Mouse (Mus musculus): ENCODE measurements at regions not wholly inside any gene's neighbourhood (a gene's known extent, or its start where the extent isn't known, plus 50 kb on each side); places are given as distances from the start of the nearest gene placed in this dataset.

DNA sequence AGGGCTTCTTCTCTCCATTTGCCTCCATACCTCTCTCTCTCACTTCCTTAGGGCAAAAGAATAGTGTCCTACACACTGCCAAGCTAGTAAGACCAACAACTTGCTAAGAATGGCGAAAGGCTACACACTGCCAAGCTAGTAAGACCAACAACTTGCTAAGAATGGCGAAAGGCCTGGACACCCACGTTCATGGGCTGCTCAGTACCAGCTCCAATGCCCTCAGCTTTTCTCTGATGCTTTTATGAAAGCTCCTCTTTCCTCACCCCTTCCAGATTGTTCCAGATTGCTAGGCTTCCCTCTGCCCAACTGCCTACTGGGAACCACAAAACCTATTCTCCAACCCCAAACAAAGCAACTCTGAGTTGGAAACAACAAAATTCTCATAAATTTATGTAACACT is 194.1 kb upstream of the Mkln1 start:
- DNase-seq, result no peak

DNA sequence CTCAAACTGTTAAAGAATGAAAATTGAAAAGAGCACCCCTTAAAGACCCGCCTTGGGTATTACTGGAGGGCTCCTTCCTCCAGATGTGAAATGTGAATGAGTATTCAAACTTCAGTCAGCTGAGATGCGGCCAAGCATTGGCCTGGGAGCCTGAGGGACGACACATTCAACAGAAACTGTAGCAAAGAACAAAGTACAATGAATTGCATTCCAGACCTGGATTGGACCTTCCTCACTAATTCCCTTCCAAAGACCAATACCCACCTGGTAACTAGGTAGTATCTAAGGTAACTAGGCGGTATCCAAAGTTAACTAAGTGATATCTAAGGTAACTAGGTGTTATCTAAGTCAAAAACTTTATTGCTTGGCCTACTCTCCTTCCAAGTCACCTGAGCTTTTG is 193.7 kb upstream of the Mkln1 start:
- DNase-seq, result no peak

DNA sequence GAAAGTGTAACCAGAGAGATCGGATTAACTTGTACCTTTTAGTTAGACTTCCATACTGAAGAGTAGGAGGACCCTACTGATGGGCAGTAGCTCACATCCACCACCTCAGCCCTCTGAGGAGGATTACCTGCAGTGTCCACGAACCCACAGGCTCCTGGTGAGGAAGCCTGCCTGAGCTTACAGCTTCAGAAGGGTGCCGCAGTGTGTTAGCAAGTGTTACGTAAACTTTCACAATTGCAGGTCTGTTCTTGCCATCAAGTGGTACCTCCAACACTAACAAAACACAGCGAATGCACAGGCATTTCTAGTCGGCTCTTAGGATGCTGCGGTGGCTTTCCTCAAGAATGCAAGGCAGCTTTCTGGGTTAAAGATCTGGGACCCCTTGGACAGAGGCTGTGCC is 192.4 kb upstream of the Mkln1 start:
- DNase-seq, result no peak

DNA sequence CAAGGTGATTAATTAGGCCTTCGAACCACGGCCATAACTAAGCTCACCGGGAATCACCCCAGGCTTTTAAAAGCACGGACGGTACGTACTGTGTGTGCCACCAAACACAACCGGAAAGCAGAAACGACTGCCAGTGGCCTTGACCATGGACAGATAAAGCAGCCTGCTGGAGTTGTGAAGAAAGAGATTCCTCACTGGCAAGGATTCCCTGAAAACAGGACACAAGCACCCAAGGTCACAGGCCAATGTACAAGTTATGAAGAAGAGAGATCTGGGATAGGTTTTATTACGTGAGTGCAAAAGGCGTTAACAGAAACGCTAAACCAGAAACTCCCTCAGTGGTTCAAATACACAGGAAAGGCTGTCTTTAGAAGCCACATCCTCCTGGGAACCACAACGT is 191.3 kb upstream of the Mkln1 start:
- no peak for DNase-seq

DNA sequence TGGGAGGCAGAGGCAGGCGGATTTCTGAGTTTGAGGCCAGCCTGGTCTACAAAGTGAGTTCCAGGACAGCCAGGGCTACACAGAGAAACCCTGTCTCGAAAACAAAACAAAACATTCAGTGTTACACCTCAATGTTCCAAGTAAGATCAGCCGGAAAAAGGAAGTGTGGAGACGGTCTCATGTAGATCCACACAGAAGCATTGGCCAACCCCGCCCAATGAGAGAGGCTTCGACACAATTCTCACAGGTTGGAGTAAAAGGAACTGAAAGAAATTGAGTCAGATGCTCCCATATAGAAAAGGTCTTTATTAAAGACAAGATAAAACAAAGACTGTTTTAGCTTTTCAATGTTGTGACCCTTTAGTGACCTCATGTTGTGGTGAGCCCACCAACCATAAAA is 190.3 kb upstream of the Mkln1 start:
- no peak for DNase-seq

DNA sequence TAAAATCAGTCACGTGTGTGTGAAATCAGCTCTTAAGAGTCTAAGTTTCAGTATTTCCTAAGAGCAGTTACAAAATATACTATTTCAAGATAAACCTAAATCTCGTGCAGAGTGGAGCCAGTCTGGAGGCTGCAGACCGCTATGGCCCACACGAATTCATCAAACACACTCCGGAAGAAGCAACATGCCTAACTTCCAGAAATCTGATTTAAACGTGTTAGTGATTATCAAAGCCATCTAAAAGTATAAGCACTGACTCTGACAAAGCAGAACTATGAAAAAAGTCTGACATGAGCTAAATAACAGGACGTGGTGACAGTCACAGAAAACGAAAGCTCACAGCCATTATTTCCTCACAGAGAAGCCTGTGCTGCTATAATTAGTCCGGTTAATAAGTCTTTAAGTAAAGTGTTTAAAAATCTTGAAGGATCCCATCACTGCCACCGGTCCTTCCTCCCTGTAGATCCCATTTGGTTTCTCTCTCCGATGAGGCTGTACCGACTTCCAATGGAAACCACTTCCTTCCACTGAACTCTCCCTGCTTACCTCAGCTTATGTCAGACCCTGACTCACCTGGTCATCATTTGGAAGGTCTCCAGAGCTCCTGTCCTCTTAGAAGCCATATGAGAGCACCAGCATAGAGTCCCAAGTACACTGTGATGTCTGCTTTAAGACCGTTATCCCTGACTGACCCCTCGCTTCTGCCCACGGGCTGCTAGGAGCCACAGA is 189.0 kb upstream of the Mkln1 start:
- DNase-seq, result no peak

DNA sequence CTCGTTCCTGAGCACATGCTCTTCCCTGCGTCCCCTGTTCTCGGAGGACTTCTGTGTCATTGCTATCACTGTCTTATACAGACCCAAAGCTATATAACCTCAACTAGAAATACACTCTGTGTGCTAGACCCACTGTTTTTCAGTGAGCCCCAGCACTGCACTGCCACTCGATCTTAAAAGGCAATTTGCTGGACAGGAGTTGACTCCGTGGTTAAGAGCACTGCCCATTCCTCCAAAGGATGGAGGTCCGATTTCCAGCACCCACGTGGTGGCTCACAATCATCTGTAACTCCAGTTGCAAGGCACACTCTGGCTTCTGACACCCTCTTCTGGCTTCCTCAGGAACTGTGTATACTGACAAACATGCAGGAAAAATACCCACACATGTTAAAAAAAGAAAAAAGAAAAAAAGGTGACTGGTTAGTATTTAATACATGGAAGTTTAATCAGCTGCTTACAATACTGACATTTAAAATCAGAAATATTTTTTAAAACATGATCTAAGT is 188.3 kb upstream of the Mkln1 start:
- DNase-seq, result no peak

DNA sequence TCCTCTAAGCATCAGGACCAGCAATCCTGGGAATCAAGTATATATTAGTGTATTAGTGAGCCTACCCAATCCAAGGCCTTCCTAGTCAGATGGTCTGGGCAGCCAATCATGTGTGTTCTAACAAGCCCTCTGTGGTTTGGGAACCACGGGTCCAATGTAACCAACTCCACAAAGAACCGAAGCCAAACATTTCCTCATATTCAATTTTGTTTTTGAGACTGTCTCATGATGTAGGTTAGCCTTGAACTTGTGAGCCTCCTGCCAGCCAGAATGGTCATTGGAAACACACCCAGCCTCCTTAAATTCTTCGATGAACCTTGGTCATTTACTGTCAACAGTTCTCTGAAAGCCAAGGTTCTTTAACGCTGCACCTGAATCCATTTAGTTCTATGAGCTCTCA is 187.4 kb upstream of the Mkln1 start:
- no peak for DNase-seq

DNA sequence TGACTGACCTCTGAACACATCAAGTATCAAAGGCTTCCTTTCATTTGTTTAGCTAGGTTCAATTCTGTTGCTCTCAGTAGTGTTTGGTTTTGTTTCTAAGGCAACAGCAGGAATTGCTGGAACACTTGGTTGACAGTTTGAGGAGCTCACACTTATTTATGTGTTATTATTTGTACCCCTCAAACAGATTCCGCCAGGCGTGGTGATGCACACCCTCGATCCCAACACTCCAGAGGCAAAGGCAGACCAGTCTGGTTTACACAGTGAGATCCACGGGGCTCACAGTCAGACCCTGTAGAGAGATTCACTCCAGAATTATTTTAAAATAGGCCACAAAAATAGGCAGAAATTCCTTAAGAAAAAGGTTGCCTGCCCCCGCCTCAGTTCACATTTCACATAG is 186.9 kb upstream of the Mkln1 start:
- no peak for DNase-seq

DNA sequence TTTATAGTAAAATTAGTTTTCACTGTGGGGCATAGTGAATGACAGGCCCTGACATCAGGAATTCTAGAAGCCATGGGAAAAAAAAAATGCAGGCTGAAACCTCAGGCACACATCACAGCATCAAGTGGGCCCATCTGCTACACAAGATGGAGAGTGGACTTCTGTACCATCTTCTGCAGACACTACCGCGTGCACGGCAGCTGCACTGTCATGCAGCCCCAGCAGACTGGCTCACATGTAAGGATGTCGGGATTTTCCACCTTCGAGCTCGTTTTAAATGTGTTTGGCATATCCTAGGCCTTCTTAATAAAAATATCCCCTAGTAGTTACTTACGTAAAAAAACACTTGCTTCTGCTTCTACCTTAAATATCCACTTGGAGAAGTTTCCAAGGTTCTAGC is 186.5 kb upstream of the Mkln1 start:
- DNase-seq, result no peak

DNA sequence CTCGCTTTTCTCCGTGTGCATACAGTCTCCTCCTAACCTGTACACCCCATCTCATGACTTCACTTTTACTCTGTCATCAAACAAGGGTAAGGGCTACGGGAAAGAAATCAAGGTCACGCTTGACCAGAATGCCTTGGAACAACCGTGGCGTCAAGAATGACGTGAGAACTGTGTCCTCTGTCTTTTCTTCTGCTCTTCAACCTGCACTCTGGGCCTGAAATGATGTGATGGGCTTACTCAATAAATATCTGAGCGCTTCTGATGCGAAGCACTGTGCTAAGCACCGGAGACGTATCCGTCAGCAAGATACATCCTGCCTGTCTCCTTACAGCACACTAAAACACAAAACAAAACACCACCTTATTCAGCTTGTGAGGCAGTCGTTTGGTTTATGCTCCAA is 185.8 kb upstream of the Mkln1 start:
- no peak for DNase-seq

DNA sequence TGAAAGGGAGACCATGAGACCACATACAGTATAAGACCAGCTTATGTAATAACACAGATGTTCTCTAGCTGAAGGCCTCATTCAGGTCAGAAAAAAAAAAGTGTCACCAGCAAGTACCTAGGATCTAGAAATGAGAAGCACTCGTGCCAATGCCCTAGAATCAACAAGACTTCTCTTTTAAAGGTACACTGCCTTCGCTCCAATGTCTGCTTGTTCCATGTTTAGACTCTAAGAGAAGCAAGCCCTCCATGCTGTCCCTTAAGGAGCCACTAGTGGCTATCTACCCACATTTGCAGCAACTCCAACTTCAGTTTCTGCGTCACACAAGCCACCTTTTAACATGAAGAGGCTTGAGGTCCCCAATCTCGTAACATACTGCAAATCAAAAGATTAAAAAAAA is 185.4 kb upstream of the Mkln1 start:
- no peak for DNase-seq

DNA sequence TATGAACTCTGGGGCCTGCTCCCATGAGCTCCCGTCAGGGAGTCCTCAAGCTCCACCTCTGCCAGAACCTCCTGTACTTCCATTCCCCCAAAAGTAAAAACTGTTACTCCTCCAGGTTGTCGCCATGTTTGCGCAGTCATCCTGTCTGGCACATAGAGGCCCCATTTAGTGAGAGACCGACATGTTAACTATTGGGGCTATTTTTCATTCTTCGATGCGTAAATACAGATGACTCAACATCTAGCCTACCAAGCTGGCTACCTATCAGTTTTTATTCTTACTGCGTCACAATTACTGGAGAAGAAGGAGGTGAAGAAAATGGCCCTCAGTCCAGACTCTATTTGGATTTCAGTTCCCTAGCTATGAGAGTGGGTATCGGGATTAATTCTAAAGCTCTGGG is 182.9 kb upstream of the Mkln1 start:
- DNase-seq, result no peak

DNA sequence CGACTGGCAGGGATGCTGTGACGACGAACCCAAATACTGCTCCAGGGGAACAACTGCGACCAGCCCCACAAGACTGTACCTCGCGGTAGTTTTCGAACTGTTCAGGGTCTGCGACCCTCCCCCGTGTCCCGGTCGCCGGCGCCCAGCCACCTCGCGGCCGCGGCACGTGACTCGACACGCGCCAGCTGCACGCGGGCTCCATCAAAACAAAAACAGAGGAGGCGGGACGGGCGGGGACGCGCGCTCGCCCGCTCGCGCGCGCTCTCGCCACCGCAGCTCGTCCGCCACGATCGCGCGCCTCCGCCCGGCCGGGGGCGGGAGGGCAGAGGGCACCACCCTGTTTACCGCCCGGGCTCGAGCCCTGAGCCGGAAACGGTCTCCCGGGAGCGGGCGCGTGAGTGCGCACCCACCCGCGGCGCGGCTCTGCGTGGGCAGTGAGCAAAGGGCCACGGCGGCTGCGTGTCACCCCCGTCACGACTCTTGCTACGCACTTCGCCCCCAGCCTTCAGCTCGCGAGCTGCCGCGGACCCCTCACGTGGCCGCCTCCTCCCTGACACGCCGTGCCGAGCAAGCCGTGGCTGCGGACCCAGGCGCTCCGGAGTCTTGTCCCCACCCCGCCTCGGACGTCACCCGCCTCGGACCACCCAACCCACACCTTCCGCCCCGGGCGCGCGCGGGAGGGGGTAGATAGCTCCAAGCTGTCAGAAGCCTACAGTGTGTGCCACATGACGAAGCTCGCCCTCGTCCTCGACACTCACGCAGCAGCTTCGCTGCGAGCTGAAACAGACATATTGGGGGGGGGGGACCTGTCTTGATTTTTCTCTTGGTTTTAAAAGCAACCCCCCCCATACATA is 182.1 kb upstream of the Mkln1 start:
- peak; percentile 92 for DNase-seq

DNA sequence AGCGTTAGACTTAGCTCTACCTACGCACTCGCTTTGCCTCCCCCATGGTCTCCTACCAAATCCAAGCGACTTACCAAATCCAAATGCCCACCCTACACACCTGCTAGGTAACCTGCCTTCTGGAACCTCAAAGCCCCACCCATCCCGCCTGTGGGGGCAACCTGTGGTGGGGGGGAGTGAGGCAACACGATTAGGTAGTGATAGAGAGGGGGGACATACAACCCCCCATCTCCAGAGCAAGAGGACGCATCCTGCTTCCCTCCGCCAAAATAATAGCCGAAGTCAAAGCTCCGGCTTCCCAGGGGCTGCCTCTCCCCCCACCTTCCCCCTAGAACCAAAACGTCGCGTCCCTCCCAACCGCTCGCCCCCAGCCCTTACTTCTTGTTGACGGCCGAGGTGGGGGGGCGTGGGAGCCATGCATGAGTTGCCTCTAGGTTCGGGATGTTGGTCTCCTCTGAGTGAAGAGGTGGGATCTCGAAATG is 181.4 kb upstream of the Mkln1 start:
- peak; percentile 62 for DNase-seq

DNA sequence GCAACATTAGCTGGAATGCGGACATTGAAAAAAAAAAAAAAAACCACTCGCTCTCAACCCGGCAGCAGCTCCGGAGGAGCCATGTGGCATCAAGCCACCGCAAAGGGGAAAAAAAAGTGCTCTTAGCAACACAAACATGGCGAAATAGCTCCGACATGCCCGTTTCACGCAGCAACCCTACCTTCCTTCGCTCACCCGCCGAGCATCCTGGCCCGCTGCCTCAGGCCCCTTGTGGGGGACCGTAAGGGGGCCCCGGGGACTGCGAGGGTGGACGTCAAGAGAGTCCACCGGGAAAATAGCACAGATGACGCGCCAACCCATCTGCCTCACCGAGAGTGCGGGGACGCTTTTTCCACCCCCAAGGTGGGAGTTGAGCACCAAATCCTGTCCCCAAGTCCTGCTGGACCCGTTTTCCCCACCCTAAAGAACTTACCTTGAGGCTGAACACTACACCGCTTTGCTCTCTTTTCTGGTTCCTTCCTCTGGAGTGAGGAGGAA is 180.8 kb upstream of the Mkln1 start:
- DNase-seq, result peak; percentile 64

DNA sequence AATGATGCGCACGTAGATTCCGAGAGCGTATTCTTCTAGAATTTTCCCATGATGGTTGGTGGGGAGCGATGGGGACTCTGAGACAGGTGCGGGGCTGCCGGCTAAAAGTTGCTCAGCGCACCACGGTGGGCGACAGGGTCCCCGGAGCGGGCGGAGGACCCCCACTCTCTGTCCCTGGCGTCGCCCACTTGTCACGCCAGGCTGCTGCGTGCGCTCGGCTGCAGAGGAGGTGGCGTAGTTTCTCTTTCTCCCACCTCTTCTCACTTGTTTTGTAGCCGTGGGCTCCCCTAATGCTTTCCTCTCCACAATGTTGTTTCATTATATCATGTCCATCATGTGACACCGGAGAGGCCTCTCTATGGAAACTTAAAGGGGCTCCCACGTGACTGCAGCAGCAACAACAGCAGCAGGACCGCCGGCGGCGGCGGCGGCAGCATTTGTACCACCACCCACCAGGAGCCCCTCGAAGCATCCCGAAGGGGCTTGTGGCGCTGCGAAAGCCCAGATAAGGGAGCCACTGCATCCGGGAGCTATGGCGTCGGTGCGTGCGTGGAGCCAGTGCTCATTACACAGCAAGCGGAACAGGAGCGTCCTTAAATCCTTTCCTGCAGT is 180.3 kb upstream of the Mkln1 start:
- peak; percentile 66 for DNase-seq

DNA sequence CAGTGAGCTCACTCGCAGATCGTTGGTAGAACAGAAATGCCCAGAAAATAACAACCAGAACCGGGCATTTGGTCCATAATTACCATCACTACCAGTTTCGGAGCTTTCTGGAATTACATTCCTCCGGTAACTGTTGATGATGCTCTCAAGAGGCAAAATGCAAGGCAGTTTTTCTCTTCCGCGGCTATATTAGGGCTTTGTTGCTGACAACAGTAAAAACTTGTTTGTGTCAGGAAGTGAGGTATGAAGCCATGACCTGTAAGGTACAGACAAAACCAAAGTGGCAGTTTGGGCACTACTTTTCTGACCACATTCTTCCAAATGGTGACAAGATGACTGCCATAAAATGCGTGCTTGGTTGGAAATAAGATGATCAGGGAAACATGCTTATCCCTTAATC is 179.7 kb upstream of the Mkln1 start:
- no peak for DNase-seq

DNA sequence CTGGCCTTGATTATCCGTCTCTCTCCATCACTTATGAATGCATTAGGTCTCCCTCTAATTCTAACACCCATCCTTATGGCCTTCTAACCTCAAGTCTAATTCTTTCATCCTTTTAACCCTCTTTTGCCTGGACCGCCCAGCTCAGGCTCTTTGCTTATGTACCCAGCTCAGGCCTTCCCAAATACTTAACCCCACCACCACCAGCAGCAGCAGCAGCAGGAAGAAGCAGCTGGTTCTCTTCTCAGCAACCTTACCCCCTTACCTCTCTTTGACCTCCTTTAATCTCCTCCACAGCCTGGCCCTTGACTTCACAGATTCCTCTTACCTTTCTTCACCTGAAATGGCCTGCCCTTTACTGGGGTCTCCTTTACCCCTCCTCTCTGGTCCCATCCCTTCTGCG is 178.8 kb upstream of the Mkln1 start:
- no peak for DNase-seq

DNA sequence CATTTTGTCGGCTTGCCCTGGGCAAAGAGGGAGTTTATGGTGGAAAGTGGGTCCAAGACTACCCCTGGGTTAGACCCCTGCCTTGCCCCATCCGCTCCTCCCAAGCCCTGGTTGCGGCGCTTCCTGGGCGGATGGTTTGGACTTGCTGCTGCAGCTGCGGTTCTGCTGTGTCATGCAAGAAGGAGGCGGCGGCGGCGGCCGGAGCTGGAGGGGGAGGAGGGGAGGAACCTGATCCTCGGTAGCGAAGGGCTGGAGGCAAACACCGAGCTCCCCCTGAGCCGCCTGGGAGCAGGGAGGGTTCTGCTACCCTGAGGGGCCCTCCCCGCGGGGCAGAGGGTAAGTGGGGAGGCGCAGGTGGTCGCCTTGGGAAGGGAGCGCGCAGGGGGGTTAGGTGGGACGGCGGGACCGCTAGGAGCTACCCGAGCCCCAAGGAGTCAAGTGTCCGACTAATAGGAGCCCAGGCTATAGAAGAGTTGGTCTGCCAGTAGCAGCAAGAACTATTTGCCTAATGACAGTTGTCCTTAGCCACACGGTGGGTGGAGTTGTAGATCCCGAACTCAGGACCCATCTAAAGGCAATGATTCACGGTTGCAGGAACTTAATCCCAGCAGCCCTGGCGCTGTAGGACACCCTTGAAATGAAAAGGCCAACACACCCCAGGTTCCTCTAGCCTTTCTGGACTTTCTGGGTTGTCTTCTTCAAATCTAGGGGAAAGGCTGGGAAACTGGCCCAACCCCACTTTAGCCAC is 178.2 kb upstream of the Mkln1 start:
- DNase-seq, result peak; percentile 60

DNA sequence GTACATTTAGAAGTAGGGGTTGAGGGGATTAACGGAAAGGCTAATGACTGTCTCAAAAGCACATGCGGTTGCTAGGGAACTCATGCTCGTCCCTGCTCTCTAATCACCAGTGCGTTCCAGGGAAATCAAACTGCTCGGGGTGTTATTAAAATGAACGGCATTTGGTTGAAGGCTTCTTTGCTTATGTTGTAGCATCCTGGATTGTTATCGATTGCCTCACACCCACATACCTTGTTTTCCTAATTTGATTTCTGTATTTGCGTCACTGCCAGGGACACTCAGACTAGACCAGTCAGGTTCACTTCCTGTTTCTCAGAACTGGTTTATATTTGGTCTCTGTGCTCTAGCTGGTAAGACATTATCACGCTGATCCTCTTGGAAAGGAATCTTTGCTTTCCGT is 177.0 kb upstream of the Mkln1 start:
- no peak for DNase-seq

DNA sequence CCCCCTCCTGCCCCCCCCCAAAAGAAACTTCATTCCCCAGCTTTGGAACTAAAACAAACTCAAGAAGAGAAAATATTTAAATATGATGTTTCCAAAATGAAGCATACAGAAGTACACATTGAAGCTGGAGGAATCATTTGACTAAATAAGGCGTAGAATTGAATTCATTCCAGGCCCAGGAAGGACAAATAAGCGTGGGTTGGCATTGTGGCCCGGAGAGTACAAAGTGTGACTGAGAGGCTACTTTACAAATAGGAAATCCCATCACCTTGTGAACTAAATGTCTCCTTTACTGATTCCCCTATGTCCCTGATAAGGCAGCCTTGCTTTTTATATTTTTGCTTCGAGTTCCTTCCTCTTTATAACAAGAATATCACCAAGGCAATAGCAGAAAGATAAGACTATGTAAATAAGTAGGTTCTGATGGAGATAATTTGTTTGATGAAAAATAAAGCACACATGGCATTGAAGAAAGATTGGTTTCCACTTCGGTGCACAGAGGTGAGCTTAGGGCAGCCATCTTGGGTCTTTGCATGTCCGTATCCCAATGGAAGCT is 176.4 kb upstream of the Mkln1 start:
- no peak for DNase-seq

DNA sequence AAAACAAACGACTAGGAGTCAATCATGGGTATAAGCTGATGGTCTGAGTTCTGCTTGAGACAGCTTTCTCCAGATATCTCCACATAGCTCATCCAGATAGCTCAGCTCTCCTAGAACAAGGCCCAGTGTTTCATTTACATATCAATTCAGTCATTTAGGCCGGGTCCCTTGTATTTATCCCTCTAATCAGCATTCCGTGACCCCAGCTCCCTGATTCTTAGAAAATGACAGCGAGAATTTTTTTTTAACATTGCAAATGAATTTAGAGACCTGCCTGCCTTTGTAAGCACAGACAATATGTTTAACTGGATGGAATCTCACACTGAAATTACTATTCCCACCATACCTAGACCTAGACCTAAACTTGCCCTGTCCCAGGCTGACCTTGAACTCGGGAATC is 171.1 kb upstream of the Mkln1 start:
- no peak for DNase-seq

All from cerebellum, adult 11 months (tissue).